Mouse (Mus musculus): ENCODE measurements around the gene Ifnz.
A peak's percentile ranks its signal among the peaks of the same experiment; 100 is the strongest.
"Not testable (repeated sequence)": the region's sequence is repeated elsewhere in the genome, so short reads cannot be mapped to it uniquely, and the experiment has no call there.

Ifnz gene

DNA sequence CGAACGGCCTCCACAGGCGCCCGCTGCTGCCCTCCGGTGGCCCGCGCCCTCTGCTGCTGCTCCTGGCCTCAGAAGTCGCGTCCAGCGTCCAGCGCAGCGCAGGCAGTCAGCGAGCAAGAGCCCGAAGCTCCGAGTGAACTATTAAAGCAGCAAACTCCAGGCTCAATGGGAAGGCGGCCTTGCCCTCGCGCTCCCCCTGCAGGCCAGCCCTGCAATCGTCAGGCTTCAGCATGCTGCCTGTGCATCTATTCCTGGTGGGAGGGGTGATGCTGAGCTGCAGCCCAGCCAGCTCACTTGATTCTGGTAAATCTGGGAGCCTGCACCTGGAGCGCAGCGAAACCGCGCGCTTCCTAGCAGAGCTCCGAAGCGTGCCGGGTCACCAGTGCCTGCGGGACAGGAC is 6.5 kb downstream of the Ifnz start, which contains the start of gene Gm13277:
Gene Gm13277, plus strand, starts transcription at position 231 of the 400 bp plus-strand sequence.
- peak; percentile 83 for DNase-seq

DNA sequence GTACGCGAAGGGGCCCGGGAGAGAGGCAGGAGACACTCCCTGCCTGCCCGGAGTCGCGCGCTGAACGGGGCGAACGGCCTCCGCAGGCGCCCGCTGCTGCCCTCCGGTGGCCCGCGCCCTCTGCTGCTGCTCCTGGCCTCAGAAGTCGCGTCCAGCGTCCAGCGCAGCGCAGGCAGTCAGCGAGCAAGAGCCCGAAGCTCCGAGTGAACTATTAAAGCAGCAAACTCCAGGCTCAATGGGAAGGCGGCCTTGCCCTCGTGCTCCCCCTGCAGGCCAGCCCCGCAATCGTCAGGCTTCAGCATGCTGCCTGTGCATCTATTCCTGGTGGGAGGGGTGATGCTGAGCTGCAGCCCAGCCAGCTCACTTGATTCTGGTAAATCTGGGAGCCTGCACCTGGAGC is 9.3 kb downstream of the Ifnz start, which contains the start of gene Gm13278:
Gene Gm13278, plus strand, starts transcription at position 301 of the 400 bp plus-strand sequence.
- not testable (repeated sequence) for DNase-seq

DNA sequence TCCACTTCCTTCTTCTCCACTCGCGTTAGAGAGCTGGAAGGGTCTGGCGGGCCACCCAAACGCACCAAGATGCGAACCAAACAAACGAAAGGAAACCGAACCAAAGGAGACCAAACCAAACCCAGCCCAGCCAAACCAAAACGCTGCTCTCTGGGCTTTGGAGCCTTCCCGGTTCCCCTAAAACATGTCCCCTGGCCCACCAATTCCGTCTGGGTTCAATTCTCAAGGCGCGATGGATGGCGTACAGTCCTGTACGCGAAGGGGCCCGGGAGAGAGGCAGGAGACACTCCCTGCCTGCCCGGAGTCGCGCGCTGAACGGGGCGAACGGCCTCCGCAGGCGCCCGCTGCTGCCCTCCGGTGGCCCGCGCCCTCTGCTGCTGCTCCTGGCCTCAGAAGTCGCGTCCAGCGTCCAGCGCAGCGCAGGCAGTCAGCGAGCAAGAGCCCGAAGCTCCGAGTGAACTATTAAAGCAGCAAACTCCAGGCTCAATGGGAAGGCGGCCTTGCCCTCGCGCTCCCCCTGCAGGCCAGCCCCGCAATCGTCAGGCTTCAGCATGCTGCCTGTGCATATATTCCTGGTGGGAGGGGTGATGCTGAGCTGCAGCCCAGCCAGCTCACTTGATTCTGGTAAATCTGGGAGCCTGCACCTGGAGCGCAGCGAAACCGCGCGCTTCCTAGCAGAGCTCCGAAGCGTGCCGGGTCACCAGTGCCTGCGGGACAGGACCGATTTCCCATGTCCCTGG is 12.2 kb downstream of the Ifnz start, which contains the start of gene Gm13275:
Gene Gm13275, plus strand, starts transcription at position 552 of the 740 bp plus-strand sequence.
- peak; percentile 44 for DNase-seq

DNA sequence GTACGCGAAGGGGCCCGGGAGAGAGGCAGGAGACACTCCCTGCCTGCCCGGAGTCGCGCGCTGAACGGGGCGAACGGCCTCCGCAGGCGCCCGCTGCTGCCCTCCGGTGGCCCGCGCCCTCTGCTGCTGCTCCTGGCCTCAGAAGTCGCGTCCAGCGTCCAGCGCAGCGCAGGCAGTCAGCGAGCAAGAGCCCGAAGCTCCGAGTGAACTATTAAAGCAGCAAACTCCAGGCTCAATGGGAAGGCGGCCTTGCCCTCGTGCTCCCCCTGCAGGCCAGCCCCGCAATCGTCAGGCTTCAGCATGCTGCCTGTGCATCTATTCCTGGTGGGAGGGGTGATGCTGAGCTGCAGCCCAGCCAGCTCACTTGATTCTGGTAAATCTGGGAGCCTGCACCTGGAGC is 15.2 kb downstream of the Ifnz start, which contains the start of gene Gm13279:
Gene Gm13279, plus strand, starts transcription at position 301 of the 400 bp plus-strand sequence.
- not testable (repeated sequence) for DNase-seq

DNA sequence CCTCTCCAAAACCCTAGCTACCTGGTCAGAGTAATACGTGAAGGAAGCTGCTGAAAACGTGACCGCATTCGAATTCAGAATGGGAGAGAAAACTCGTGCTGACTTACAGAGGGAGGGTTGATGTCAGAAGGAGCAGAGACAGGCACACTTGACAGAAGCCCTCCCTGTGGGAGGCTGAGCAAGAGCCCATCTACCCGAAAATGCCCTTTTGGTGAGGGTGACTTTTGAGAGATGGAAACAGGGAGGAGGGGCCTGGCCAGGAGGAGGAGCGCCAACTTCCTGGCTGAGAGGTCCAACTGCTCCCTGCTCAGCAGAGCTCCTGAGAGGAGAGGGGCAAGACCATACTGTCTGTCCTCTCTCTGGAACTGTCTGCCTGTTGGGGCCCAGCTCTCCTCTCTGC is 17.4 kb downstream of the Ifnz start, which contains the start of gene Gm13285:
Gene Gm13285, plus strand, starts transcription at position 301 of the 400 bp plus-strand sequence.
- not testable (repeated sequence) for DNase-seq

DNA sequence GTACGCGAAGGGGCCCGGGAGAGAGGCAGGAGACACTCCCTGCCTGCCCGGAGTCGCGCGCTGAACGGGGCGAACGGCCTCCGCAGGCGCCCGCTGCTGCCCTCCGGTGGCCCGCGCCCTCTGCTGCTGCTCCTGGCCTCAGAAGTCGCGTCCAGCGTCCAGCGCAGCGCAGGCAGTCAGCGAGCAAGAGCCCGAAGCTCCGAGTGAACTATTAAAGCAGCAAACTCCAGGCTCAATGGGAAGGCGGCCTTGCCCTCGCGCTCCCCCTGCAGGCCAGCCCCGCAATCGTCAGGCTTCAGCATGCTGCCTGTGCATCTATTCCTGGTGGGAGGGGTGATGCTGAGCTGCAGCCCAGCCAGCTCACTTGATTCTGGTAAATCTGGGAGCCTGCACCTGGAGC is 21.0 kb downstream of the Ifnz start, which contains the start of gene Gm13287:
Gene Gm13287, plus strand, starts transcription at position 301 of the 400 bp plus-strand sequence.
- DNase-seq = not testable (repeated sequence)

DNA sequence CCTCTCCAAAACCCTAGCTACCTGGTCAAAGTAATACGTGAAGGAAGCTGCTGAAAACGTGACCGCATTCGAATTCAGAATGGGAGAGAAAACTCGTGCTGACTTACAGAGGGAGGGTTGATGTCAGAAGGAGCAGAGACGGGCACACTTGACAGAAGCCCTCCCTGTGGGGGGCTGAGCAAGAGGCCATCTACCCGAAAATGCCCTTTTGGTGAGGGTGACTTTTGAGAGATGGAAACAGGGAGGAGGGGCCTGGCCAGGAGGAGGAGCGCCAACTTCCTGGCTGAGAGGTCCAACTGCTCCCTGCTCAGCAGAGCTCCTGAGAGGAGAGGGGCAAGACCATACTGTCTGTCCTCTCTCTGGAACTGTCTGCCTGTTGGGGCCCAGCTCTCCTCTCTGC is 23.3 kb downstream of the Ifnz start, which contains the start of gene Gm13288:
Gene Gm13288, plus strand, starts transcription at position 301 of the 400 bp plus-strand sequence.
- not testable (repeated sequence) for DNase-seq

DNA sequence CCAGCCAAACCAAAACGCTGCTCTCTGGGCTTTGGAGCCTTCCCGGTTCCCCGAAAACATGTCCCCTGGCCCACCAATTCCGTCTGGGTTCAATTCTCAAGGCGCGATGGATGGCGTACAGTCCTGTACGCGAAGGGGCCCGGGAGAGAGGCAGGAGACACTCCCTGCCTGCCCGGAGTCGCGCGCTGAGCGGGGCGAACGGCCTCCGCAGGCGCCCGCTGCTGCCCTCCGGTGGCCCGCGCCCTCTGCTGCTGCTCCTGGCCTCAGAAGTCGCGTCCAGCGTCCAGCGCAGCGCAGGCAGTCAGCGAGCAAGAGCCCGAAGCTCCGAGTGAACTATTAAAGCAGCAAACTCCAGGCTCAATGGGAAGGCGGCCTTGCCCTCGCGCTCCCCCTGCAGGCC is 23.8 kb downstream of the Ifnz start:
- DNase-seq = peak; percentile 35

DNA sequence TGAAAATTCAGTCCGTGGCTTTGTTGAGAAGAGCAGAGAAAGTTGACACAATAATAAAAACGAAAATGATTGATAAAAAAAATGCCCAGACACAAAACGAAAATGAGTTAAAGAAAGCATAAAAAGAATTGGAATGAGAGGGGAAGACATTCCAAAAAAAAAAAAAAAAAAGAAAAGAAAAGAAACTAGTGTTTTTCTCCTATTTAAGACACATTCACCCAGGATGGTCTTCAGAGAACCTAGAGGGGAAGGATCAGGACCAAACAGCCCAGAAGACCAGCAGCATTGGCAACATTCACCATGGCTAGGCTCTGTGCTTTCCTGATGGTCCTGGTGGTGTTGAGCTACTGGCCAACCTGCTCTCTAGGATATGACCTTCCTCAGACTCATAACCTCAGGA is 34.0 kb downstream of the Ifnz start, which contains the start of gene Ifna7:
Gene Ifna7, plus strand, starts transcription at position 301 of the 400 bp plus-strand sequence.
- DNase-seq = no peak

DNA sequence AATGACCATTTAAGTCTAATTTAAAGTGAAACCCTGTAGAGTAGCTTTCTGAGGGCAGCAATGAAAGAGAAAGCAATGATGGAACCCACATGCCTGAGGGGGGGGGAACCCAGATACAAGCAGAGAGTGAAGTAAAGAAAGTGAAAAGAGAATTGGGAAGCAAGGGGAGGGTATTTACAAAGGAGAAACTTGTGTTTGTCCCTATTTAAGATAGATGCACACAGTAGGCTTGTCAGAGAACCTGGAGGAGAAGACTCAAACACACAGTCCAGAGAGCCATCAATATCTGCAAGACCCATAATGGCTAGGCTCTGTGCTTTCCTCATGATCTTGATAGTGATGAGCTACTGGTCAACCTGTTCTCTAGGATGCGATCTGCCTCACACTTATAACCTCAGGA is 37.7 kb downstream of the Ifnz start, which contains the start of gene Ifna11:
Gene Ifna11, plus strand, starts transcription at position 301 of the 400 bp plus-strand sequence.
- no peak for DNase-seq

DNA sequence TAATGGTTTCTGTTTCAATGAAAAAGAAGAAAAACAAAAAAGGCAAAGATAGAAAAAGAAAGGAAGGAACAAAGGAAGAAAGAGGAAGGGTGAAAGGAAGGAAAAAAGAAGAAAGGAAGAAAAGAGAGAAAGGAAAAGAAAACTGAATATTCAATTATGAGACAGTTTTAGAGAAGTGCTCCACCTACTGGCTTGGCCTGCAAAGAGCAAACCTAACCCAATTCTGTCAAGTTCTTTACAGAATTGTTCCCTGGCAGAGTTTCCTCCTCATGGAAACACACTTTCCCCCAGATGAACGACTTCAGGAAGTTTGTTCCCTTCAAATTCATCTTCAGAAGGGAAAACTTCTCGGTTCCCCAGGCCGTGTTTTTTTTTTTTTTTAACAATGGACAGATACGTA is 41.1 kb downstream of the Ifnz start:
- DNase-seq = peak; percentile 1

DNA sequence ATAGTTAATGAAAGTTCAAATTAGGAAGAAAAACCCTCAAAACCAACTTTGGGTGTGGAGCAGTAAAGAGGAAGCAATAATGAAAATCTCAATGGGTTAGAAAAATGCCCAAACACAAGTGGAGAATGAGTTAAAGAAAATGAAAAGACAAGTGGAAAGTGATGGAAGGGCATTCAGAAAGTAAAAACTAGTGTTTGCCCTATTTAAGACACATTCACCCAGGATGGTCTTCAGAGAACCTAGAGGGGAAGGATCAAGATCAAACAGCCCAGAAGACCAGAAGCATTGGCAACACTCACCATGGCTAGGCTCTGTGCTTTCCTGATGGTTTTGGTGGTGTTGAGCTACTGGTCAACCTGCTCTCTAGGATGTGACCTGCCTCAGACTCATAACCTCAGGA is 45.2 kb downstream of the Ifnz start, which contains the start of gene Ifna6:
Gene Ifna6, plus strand, starts transcription at position 301 of the 400 bp plus-strand sequence.
- DNase-seq = not testable (repeated sequence)

DNA sequence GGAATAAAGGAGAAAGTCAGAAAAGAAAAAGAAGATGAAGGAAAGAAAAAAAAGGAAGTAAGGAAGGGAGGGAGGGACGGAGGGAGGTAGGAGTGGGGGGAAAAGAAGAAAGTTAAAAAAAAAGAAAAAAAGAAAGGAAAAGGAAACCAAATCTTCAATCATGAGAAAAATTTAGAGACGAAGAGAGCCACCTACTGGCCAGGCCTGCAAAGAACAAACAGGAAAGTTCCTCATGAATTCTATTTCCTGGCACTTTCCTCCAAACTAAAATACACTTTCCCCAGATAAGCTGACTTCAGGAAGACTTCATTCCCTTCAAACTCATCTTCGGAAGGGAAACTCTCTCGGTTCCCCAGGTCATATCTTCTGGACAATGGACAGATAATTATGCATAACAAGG is 48.6 kb downstream of the Ifnz start:
- peak; percentile 11 for DNase-seq
